Mouse (Mus musculus) v-Abl transformed pro-B cells (cell line): ENCODE data around the gene Pgm5.

Experiments used
- in situ Hi-C, 2 experiments: fragments of 400-800 bp; cut with MboI; formaldehyde crosslinking; loops; one replicate each; pipeline ENCODE4 v1.15.1; 2025; ENCODE audit not compliant: unreplicated experiment in 2 of 2

The Pgm5 gene

GRCm38 (mm10) chr19:24785056-24785675 lies 76.5 kb downstream of the Pgm5 start:
- in situ Hi-C loops = no loop called here

DNA sequence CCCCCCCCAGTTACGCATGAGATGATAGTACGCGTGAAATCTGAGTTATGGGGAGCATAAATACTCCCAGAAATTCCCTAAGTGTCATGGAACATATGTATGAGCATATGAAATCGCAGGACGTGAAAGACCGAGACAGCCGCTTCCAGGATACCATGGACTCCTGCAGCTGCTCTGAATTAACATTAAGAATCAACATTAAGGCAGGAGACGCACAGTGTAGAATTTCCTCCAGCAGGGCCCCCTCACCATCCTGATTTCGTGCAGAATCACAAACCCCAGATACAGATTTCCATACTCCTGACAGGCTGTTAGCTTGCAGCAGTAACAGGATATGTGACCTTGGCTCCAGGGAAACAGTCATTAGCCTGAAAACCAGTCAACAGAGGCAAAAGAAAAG lies 77.9 kb downstream of the Pgm5 start:
- in situ Hi-C loops = no loop called here

DNA sequence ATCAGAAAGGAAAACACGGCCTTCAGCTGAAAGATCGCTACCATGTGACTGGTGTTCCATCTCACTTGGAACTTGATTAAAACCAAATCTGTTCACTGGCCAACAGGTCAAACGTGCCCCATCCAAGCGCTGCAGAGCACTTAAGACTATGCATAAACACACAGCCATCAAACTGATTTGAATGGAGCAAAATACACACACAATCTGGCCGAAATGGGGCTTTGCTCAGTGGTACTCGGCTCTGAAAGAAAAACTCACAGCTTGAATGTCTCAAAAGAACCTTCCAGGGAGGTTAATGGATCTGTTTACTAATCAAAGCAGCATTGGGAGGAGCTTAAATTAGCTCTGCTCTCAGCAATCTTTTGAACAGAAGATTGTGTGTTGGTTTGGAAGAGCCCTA lies 81.7 kb downstream of the Pgm5 start:
- in situ Hi-C loops = no loop called here

DNA sequence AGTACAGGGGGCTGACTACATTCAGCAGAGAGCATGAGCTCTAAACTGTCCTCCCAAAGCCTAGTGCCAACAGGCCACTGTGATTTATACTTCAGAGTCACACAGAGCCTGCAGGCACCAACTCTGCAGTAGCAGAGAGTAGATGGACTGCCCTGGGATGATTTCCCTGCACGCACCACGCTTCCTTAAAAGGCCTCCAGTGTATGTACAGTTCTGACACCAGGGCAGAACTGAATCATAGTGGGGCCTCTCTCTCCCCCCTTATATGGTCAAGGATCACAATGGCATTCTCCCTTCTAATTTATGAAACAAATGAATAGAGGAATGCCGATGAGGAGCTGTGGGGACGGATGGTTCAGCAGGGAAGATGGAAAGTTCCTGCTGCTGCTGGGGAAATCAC lies 91.3 kb downstream of the Pgm5 start:
- in situ Hi-C loops = no loop called here

DNA sequence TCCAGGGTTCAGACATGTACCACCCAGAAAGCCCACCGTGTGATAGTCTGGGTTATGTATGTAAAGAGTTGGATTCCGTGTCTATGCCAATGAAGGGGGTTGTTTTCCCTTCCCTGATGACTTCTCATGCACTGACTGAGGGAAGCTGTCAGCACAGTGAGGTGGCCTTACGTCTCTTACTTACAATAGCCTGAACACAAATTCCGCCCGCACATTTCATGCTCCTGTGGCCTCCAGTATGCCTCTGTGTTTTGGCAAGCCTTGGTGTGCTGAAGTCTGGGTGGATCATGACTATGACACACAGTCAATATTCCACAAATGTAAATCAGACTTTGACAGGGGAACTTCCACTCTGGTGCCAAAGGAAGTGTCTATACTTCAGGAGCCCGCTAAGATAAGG lies 94.3 kb downstream of the Pgm5 start:
- in situ Hi-C loops = no loop called here

DNA sequence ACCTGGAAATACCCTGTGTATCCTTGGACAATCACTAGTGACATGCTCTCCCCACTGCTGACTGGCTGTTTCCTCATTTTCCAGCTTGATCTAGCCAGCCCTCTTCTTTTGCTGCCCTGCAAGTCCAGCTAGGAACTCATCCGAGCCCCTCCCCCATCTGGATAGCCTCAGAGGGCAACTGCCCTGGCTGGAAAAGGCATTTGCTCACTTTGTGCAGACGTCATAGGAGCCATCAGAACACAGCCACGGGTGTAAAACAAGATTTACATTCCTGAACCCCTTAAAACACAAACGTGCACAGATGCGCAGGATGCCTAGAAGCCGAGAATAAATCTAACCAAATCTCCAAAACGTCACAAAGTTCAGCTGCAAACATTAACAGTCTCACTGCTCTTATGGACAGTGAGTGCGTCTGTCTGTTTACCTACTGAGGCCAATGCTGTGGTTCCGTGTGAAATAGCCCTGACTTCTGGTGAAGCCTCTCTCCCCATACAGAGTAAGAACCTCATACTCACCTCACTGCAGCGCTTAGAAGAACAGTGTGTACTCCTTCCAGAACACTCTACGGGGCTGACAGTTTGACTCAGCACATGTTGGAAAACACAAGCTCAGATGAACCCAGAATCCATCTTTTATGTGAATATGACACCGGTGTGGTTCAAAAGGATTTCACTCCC lies 99.0 kb downstream of the Pgm5 start:
- in situ Hi-C loops = no loop called here

GRCm38 (mm10) chr19:24756627-24757026 lies 105.0 kb downstream of the Pgm5 start:
- in situ Hi-C loops = no loop called here

DNA sequence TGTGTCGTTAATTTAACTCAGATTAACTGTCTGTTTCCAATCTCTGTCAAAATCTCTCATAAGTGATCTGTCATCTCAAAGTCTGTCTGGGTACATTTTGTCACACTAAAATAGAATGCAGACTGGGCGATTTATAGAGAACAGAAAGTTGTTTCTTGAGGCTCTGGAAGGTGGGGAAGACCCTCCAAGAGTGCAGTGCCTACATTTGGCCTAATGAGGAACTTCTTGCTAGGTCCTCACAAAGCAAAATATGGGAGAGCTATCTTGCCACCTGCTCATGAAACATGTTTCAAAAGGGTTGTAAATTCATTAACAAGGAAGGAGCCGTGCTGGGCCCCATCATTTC lies 107.2 kb downstream of the Pgm5 start:
- in situ Hi-C loops = no loop called here

DNA sequence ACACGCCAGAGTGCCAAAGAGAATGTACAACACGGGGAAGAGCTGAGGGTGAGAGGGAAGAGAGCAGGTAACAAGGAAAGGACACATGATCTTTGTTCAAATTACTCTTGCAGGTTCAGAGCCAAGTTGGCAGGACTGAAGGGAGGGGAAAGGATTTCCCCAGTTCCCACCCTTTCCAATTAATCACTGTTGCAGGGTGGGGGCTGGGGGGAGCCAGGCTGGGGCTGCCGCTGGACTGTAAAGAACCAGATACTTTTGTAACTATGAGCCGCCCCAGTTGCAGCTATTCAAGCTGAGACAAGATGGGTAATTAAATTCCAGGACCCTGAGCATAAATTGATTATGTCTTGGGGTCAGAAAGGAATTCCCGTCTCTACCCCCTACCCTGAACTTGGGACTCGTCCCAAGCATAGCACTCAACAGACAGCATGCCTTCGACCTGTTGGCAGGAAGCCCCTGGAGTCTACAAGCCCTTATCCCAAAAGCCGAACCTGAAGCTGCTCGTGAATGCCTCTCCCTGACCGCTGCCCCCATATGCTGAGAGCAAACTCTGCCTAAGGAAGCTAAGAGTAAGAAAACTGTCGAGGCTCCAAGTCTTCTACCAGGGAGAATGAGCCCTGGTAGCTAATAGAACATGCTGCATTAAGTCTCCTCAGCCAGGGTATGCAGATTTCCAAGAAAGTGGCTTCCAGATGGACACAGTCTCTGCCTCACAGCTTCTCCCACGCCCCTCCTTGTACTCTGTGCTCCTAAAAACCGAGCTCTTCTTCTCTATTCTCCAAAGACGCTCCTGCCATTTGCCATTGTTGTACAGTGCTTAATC lies 107.8 kb downstream of the Pgm5 start:
- in situ Hi-C loops = no loop called here

GRCm38 (mm10) chr19:24752873-24753538 lies 108.6 kb downstream of the Pgm5 start:
- in situ Hi-C loops = no loop called here

- in situ Hi-C loops = no loop called here
Observed at GRCm38 (mm10) chr19:24746266-24746875, 115.3 kb downstream of the Pgm5 start.

GRCm38 (mm10) chr19:24742606-24743005 lies 119.0 kb downstream of the Pgm5 start:
- in situ Hi-C loops = no loop called here

GRCm38 (mm10) chr19:24738786-24739185 lies 122.9 kb downstream of the Pgm5 start:
- in situ Hi-C loops = loop anchor here in 1 of 2 experiments (5.0 kb wide), 1 partner anchor 84 kb away; no protein-coding TSS in a partner anchor

- in situ Hi-C loops = loop anchor here in 1 of 2 experiments (5.0 kb wide), 1 partner anchor 84 kb away; no protein-coding TSS in a partner anchor
Observed at GRCm38 (mm10) chr19:24738026-24738425, 123.6 kb downstream of the Pgm5 start.

DNA sequence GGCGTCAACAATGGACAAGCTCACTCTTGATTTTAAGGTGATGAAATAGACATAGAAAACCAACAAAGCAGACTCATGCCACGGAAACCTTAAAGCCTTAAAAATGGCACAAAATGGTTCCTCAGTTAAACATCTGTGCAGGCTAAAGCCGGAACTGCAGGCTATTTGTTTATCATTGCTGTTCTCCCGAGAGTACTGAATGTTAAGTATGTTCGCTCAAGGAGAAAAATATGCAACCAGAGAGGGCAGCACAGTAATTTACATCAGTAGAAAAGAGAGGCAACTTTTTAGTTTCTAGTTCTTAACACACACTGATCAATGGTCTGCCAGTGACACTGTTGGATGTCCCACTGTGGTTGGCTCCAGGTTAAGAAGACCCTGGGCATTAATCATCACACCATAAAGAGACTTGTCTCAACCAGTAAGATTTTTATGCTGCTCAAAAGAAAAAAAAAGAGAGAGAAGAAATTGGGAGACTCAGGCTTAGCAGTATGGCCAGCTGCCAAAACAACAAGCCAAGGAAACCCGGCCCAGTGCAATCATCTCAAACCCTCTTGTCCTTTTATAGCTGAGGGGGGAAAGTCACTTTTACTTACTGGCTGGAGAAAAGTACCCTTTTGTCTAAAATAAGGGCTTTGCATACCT lies 126.0 kb downstream of the Pgm5 start:
- in situ Hi-C loops = loop anchor here in 1 of 2 experiments (5.0 kb wide), 1 partner anchor 87 kb away; no protein-coding TSS in a partner anchor

DNA sequence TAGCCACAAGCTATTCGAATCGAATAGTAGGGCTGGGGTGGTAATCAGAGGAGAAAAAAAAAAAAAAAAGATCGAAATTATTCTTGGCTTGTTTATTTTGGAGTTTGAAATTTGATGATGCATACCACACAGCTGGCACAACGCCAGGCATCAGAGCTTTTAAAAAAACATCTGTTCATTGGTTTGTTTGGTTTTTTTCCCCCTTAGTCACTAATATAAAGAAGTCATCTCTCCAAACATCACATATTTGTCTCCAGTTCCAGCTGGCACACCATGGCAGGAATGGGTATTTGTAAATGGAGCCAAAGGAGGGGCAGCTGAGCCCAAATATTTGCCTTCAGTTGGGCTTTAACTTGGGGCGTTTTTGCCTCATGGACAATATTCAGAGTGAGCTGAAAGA lies 131.0 kb downstream of the Pgm5 start:
- in situ Hi-C loops = no loop called here

DNA sequence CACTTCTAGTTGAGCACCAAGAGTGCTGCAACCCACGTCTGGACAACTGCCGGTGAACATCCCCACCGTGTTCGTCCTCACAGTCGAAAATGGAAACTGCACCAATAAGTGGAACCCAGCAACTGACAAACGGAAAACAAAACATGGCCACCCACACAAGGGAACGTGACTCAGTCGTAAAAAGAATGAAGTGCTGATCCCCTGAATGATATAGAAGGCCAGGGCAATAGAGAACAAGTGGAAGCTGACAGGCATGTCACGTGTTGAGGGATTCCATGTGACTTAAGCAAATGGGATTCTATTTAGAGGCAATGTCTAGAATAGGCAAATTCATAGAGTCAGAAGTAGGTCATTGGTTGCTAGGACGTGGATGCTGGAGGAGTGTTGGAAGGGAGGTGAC lies 137.3 kb downstream of the Pgm5 start:
- in situ Hi-C loops = loop anchor here in 1 of 2 experiments (25.0 kb wide), 1 partner anchor 913 kb away; no protein-coding TSS in a partner anchor

- in situ Hi-C loops = loop anchor here in 1 of 2 experiments (25.0 kb wide), 1 partner anchor 917 kb away; no protein-coding TSS in a partner anchor
Observed at GRCm38 (mm10) chr19:24720448-24720847, 141.2 kb downstream of the Pgm5 start.

DNA sequence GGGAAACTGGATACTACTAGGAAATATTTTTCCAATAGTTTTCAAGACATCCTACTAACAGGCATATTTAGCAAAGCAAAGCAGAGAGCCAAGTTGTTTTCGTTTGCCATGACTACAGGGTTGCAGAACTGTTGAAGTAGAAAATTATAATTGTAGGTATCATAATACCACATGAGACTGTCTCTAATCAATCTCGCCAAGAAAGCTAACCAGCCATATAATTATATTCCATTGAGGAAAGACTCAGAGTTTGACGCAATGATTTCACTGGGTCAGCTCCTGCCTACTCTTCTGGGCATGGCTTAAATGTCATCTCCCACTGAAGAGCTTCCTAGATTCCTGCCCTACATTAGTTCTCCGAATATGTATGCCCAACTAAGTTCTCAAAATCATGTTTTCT lies 142.2 kb downstream of the Pgm5 start:
- in situ Hi-C loops = loop anchor here in 1 of 2 experiments (25.0 kb wide), 1 partner anchor 918 kb away; no protein-coding TSS in a partner anchor

GRCm38 (mm10) chr19:24718021-24718420 lies 143.6 kb downstream of the Pgm5 start:
- in situ Hi-C loops = loop anchor here in 1 of 2 experiments (25.0 kb wide), 1 partner anchor 919 kb away; no protein-coding TSS in a partner anchor
